Mouse (Mus musculus) testis, adult 2 months (tissue): ENCODE measurements around the gene Tmbim1.

Source experiments
- CTCF ChIP-seq: fragments of 200-500 bp; IDR thresholded peaks from 2 replicates; pipeline ENCODE4 v1.5.1; 2012; ENCODE audit warnings: low read depth, mild to moderate bottlenecking, inconsistent platforms, low read length, moderate library complexity; ENCODE audit not compliant: control insufficient read depth, insufficient read depth, insufficient replicate concordance
- POLR2A ChIP-seq: fragments of 200-500 bp; IDR thresholded peaks from 2 replicates; pipeline ENCODE4 v1.6.1; 2012; ENCODE audit warnings: low read depth, mild to moderate bottlenecking, inconsistent platforms, low read length, moderate library complexity; ENCODE audit not compliant: control insufficient read depth

- TF ChIP-seq CTCF (no peak), POLR2A (no peak)
Measured at GRCm38 (mm10) chr1:74316114-74316827, 10.8 kb upstream of the Tmbim1 start.
